Mouse (Mus musculus) lung, adult 2 months (tissue): ENCODE measurements at regions not wholly inside any gene's neighbourhood (a gene's known extent, or its start where the extent isn't known, plus 50 kb on each side); places are given as distances from the start of the nearest gene placed in this dataset.
A peak's percentile ranks its signal among the peaks of the same experiment; 100 is the strongest.

Source experiments
- DNase-seq: peaks from one replicate; pipeline ENCODE4 v3.0.0; 2022
- H3K4me1 ChIP-seq: fragments of 200-500 bp; 2 replicates; pipeline ENCODE4 v1.6.1; 2011; ENCODE audit warnings: low read length; ENCODE audit not compliant: control insufficient read depth, insufficient read depth
- H3K4me3 ChIP-seq: fragments of 200-500 bp; replicated peaks from 2 replicates; pipeline ENCODE3; 2011; ENCODE audit warnings: low read depth, mild to moderate bottlenecking, control low read depth, low read length; ENCODE audit errors: extremely low read depth
- CTCF ChIP-seq: fragments of 200-500 bp; IDR thresholded peaks from 2 replicates; pipeline ENCODE4 v1.5.1; 2011; ENCODE audit warnings: mild to moderate bottlenecking, low read length, control low read depth; ENCODE audit not compliant: insufficient read depth
- POLR2A ChIP-seq: fragments of 200-500 bp; IDR thresholded peaks from 2 replicates; pipeline ENCODE4 v1.6.1; 2011; ENCODE audit warnings: low read depth, mild to moderate bottlenecking, control low read depth, low read length, borderline replicate concordance; ENCODE audit errors: extremely low read depth
- WGBS: fragments of 180-500 bp; shearing (Covaris S2); methylation state at CpG from one replicate; pipeline ENCODE4 v1.1.7; 2018; 5-methylcytosine and 5-hydroxymethylcytosine counted together

GRCm38 (mm10) chrX:121533360-121533759 lies 863.8 kb downstream of the Nap1l3 start:
- Histone ChIP-seq H3K4me1 (no peaks in the 10 kb centered on the region), H3K4me3 (no peak overlapping the region)
- DNase-seq = no peak
- WGBS = 96% methylated on average over 2 of the region's 2 CpGs
- TF ChIP-seq POLR2A (no peak), CTCF (no peak)

GRCm38 (mm10) chrX:121519830-121520229 lies 877.4 kb downstream of the Nap1l3 start:
- no peak for DNase-seq
- Histone ChIP-seq H3K4me3 (no peak overlapping the region), H3K4me1 (no peaks in the 10 kb centered on the region)
- no peak for TF ChIP-seq CTCF
- no peak for TF ChIP-seq POLR2A

GRCm38 (mm10) chrX:121497727-121498126 lies 899.5 kb downstream of the Nap1l3 start:
- TF ChIP-seq POLR2A (no peak), CTCF (no peak)
- Histone ChIP-seq H3K4me1 (no peaks in the 10 kb centered on the region), H3K4me3 (no peak overlapping the region)
- WGBS = 5% methylated on average over 2 of the region's 2 CpGs
- DNase-seq = no peak

DNA sequence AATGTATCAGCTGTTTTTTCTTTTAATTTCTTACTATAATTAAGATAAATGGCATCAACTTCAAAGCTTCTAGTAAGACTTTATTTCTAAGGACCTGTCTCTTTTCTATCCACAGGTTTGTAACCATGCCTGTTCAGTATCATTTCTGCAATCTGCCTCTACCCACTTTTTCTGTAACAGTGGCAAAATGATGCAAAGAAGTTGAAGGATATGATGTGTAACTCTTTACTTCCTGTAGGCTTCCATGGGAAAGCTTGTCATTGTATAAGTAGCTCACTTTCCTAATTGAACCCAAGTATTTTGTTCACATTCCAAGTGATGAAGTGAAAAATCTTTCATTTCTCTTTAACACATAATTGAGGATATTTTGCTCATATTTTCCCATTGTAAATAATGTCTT lies 900.0 kb downstream of the Nap1l3 start:
- H3K4me1 ChIP-seq = no peaks in the 10 kb centered on the region
- TF ChIP-seq POLR2A (no peak), CTCF (no peak)
- no peak overlapping the region for H3K4me3 ChIP-seq
- DNase-seq = no peak

DNA sequence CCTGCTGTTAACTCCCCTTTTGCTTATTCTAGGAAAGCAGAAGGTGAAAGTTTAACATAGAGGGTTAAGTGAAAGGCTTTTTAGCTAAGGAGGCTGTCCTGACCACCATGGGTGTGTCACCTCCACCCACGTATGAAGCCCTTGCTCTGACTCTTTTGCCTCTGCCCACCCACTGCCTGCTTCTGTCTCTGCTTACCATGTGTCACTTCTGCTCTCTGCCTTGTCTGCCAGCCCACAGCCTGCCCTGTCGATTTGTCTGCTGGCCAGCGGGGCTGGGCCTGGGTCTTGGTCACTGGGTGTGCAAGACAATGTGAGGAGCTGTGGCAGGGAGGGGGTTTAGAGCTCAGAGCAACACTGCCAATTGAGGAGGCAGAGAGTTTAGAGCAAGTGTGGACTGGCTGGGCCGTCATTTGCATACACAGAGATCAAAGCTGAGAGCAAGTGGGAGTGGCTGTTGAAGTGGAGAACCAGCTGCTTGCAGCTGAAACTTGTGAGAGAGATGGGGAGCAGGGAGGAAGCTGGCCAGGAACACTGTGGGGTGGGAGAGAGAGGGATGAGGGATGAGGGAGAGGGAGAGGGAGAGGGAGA lies 917.7 kb downstream of the Nap1l3 start:
- no peaks in the 10 kb centered on the region for H3K4me1 ChIP-seq
- TF ChIP-seq POLR2A = no peak
- TF ChIP-seq CTCF = no peak
- 15% methylated on average over 4 of the region's 4 CpGs for WGBS
- no peak overlapping the region for H3K4me3 ChIP-seq
- peak; percentile 3 for DNase-seq

DNA sequence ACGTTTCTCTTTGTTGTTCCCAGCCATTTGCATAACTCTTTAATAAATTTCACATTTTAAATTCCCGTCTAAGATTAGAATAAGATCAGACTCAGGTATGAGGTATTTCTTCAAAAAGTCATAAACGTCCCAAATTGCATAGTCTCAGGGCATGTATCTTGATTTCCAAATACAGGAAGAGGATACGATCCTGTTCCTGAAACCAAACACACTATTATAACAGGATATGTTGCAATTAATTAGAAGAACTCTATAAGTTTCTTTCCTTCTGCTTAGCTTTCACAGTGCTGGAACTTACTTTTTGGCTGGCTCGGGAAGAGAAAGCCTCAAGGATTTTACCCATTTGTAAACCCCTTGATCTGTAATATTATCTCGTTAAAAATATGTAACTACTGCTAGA lies 968.1 kb downstream of the Nap1l3 start:
- TF ChIP-seq CTCF (no peak), POLR2A (no peak)
- 74% methylated on average over 6 of the region's 6 CpGs for WGBS
- Histone ChIP-seq H3K4me3 (no peak overlapping the region), H3K4me1 (no peaks in the 10 kb centered on the region)
- no peak for DNase-seq
